Mouse (Mus musculus): ENCODE results near the gene Slc47a1. TPM values are rescaled to one million over a fixed set of nuclear protein-coding genes. Genes with fewer than 3 reads are reported as not detected.
"Not testable (repeated sequence)": the region's sequence is repeated elsewhere in the genome, so short reads cannot be mapped to it uniquely, and the experiment has no call there.

The Slc47a1 gene
- polyA plus RNA-seq, 1 experiment from 2014 or later = not detected

DNA sequence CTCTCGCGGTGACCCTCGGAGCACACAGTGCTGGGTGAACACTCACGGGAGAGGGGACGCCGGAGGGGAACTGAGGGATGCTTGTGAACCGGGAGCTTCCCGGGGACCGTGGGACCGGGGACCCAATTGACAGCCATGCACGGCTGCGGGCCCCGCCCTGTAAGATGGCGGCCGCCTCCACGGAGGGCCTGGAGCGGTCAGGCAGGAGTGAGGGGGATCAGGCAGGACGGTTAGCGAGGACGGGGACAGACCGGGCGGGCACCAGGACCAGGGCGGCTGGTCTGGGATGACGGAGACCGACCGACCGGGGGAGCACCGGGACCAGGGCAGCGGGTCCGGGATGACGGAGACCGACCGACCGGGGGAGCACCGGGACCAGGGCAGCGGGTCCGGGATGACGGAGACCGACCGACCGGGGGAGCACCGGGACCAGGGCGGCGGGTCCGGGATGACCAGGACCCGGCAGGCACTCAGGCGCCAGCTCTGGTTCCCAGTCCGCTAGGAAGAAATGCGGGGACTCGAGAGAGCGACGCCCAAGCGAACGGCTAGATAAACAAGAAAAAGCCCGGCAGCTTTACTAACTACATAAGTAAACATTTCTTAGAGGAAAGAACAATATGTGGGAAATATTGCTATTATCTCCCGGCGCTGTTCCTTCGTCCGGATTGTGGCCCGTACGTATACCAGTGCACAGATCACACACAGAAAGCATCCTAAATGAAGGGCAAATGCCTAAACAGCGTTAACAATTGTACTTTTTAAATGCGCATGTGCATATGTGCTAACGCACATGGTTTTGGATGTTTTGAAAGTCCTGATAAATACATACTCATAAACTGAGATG is 30.3 kb upstream of the Slc47a1 start:
- H3K9ac ChIP-seq (replicated peaks) = peak overlapping the region; percentile 68
- H3K27me3 ChIP-seq = peaks cover 4% of the 10 kb centered on the region; the same call in 1 of the 2 replicates
- peak overlapping the region; percentile 66 for H3K4me3 ChIP-seq
- no peaks in the 10 kb centered on the region for H3K4me1 ChIP-seq
- peak overlapping the region; percentile 58 for H3K4me2 ChIP-seq (replicated peaks)
- WGBS = under 1% methylated on average over 64 of the region's 64 CpGs
- ATAC-seq (ENCODE audit: low FRiP score, low read depth) = peak; percentile 91
- no peaks in the 10 kb centered on the region for H3K36me3 ChIP-seq
- no peaks in the 10 kb centered on the region for H3K9me3 ChIP-seq
- peak overlapping the region; percentile 96 for H3K27ac ChIP-seq (replicated peaks)

DNA sequence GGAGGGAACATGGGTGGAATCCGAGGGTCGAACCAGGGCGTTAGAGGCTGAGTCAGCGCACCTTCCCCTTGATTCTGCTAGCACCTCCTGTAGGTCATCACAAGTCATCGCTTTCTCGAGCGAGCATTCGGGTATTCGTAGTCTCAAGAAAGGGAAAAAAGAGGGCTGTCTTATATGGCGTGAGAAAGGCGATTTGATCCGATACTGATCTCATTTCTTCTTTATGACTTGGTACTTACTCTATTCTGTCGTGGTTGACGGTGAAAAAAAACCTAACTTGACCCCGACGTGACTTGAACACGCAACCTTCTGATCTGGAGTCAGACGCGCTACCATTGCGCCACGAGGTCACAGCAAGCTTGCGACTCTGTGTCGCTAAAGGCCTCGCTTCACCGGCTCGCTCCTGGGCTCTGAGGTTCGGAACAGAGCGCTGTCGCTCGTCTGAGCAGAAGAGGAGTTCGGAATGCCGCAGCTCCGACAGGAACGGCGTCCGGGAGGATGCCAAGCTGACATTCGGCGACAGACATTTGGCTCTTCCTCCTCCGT is 29.6 kb upstream of the Slc47a1 start:
- H3K27me3 ChIP-seq = peaks cover 4% of the 10 kb centered on the region; the same call in 1 of the 2 replicates
- no peaks in the 10 kb centered on the region for H3K4me1 ChIP-seq
- no peaks in the 10 kb centered on the region for H3K9me3 ChIP-seq
- no peaks in the 10 kb centered on the region for H3K36me3 ChIP-seq
- peak; percentile 81 for ATAC-seq (ENCODE audit: low FRiP score, low read depth)
- H3K9ac ChIP-seq (replicated peaks) = peak overlapping the region; percentile 68
- peak overlapping the region; percentile 96 for H3K27ac ChIP-seq (replicated peaks)
- H3K4me2 ChIP-seq (replicated peaks) = peak overlapping the region; percentile 58
- 1% methylated on average over 39 of the region's 39 CpGs for WGBS
- peak overlapping the region; percentile 66 for H3K4me3 ChIP-seq

GRCm38 (mm10) chr11:61401794-61402193 is 23.6 kb upstream of the Slc47a1 start:
- Histone ChIP-seq H3K9ac (replicated peaks) (no peak overlapping the region), H3K27me3 (no peaks in the 10 kb centered on the region), H3K36me3 (no peaks in the 10 kb centered on the region), H3K4me3 (no peak overlapping the region), H3K27ac (replicated peaks) (no peak overlapping the region), H3K4me2 (replicated peaks) (no peak overlapping the region), H3K9me3 (no peaks in the 10 kb centered on the region), H3K4me1 (no peaks in the 10 kb centered on the region)
- WGBS = 81% methylated on average over 4 of the region's 4 CpGs
- ATAC-seq (ENCODE audit: low FRiP score, low read depth) = no peak

DNA sequence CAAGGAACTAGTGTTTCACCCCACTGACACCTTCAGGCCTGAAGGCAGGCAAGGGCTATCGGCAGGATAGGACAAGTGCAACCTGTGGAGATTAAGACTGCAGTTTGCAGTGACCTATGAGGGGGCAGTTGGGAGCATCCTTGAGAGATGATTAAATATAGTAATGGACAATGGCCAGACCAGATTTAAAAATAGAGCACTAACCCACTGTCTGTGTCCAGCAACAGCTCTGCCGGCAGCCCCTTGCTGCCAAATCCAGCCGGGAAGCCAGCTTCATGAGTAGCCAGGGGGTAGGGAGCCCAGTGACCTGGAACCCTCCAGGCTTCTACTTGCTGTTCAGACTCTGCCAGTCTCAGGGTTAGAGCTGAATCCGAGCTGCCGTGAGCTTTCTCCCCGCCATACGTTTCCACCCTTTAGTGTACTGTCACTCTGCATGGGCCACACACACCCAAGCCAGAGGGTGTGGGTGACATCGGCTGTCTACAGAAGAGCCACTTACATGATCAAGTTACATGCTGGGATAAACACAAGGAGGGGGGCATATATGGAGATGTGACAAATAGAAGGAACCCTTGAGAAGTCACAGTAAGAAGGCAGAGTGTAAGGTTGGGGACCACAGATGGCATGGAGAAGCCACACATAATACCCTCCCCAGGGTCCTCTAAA is 22.7 kb upstream of the Slc47a1 start:
- Histone ChIP-seq H3K36me3 (no peaks in the 10 kb centered on the region), H3K27ac (replicated peaks) (no peak overlapping the region), H3K9me3 (no peaks in the 10 kb centered on the region), H3K4me3 (no peak overlapping the region), H3K9ac (replicated peaks) (no peak overlapping the region), H3K4me1 (no peaks in the 10 kb centered on the region), H3K4me2 (replicated peaks) (no peak overlapping the region), H3K27me3 (no peaks in the 10 kb centered on the region)
- WGBS = 84% methylated on average over 8 of the region's 8 CpGs
- ATAC-seq (ENCODE audit: low FRiP score, low read depth) = no peak

DNA sequence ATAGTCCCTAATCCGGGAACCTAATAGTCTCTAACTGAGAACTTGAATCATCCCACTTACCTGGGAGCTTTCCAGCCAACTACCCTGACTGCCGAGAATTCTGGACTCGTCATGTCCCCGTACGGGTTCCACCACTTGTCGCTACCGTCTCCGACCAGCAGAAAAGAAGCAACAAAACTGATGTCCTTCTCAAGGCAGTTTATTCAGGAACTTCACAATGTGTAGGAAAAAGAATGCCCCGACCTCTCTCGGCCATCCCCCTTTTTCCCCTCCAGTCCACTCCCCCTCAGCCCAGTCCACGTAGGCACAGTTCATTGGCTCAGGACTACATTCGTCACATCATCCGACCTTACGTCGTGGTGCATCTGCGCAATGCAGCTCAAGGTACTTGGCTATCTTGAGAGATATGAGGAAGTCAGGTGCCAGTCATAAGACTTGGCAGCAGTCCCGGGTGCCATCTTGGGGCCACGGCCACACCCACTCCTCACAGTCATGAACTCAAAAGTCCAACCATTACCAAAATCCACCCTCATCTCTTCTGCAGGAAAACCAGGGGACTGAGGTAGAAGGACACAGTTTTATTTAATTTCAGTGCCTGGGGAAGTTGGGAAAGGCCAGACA is 19.4 kb upstream of the Slc47a1 start:
- H3K27ac ChIP-seq (replicated peaks); H3K9ac ChIP-seq (replicated peaks); H3K27me3 ChIP-seq; H3K36me3 ChIP-seq; H3K4me2 ChIP-seq (replicated peaks); H3K4me3 ChIP-seq; ATAC-seq (ENCODE audit: low FRiP score, low read depth); H3K4me1 ChIP-seq; H3K9me3 ChIP-seq: not testable (repeated sequence)
- WGBS = 94% methylated on average over 18 of the region's 18 CpGs

DNA sequence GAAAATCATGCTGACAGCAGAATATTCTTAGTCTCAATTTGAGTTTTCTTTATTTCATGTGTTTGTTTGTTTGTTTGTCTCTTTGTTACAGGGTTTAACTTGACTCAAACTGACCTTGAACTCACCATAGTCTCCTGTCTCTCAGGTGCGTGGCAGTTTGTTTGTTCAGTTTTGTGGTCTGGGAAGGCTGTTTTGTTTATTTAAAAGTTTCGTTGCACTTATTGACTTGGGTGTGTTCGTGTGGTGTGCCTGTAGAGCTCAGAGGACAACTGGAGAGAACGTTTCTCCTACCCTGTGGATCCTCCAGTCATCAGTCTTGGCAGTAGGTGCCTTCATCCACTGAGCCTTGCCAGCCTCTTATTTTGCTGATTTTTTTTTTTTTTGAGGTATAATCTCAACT is 10.8 kb upstream of the Slc47a1 start:
- no peak for ATAC-seq (ENCODE audit: low FRiP score, low read depth)
- Histone ChIP-seq H3K36me3 (no peaks in the 10 kb centered on the region), H3K4me1 (no peaks in the 10 kb centered on the region), H3K27ac (replicated peaks) (no peak overlapping the region), H3K4me2 (replicated peaks) (no peak overlapping the region), H3K9me3 (0 out of 2 replicates have a peak, but pooled peaks cover 4% of the 10 kb centered on the region), H3K4me3 (no peak overlapping the region), H3K9ac (replicated peaks) (no peak overlapping the region), H3K27me3 (no peaks in the 10 kb centered on the region)
- 81% methylated on average over 4 of the region's 4 CpGs for WGBS

DNA sequence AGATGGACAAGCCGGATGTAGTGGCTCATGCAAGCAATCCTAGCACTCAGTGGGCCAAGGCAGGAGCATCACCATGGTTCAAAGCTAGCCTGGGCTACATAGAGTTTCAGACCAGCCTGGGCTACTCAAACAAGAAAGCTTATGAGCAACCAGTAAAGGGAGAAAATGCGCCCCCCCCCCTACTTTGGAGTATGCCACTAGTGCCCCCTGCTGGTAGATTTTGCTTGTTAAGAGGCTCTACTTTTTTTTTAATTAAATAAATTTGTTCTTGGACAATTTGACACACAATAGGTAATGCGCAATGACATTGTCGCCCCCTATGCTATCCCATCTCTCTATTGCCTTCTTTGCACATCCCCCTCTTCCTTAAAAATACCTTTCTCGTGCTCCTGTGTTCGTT is 9.9 kb upstream of the Slc47a1 start:
- no peak overlapping the region for H3K4me3 ChIP-seq
- ATAC-seq (ENCODE audit: low FRiP score, low read depth) = no peak
- H3K36me3 ChIP-seq = no peaks in the 10 kb centered on the region
- H3K4me1 ChIP-seq = no peaks in the 10 kb centered on the region
- H3K27ac ChIP-seq (replicated peaks) = no peak overlapping the region
- 0 out of 2 replicates have a peak, but pooled peaks cover 4% of the 10 kb centered on the region for H3K9me3 ChIP-seq
- 70% methylated on average over 6 of the region's 6 CpGs for WGBS
- no peak overlapping the region for H3K4me2 ChIP-seq (replicated peaks)
- no peak overlapping the region for H3K9ac ChIP-seq (replicated peaks)
- H3K27me3 ChIP-seq = no peaks in the 10 kb centered on the region

DNA sequence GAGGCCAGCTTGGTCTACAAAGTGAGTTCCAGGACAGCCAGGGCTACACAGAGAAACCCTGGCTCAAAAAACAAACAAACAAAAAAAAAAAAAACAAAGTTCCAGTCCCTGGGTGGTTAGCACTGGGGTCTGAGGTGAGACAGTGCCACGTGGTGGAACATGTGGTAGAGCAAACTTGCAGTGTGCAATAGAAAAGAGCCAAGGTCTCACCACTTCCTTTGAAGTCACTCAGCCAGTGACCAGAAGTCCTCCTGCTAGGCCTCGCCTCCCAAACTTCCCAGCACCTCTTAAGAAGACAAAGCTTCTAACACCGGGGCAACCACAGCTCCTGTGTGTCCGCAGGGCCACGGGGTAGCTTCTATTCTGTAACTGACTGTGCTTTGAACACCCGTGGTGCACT is 9.1 kb upstream of the Slc47a1 start:
- no peak overlapping the region for H3K4me3 ChIP-seq
- no peak overlapping the region for H3K27ac ChIP-seq (replicated peaks)
- H3K4me2 ChIP-seq (replicated peaks) = no peak overlapping the region
- WGBS = 76% methylated on average over 6 of the region's 6 CpGs
- no peak overlapping the region for H3K9ac ChIP-seq (replicated peaks)
- ATAC-seq (ENCODE audit: low FRiP score, low read depth) = no peak
- 0 out of 2 replicates have a peak, but pooled peaks cover 4% of the 10 kb centered on the region for H3K9me3 ChIP-seq
- H3K27me3 ChIP-seq = no peaks in the 10 kb centered on the region
- H3K36me3 ChIP-seq = no peaks in the 10 kb centered on the region
- no peaks in the 10 kb centered on the region for H3K4me1 ChIP-seq

- 85% methylated on average over 4 of the region's 4 CpGs for WGBS
- Histone ChIP-seq H3K4me3 (no peak overlapping the region), H3K4me2 (replicated peaks) (no peak overlapping the region), H3K4me1 (no peaks in the 10 kb centered on the region), H3K9ac (replicated peaks) (no peak overlapping the region), H3K9me3 (no peaks in the 10 kb centered on the region), H3K36me3 (no peaks in the 10 kb centered on the region), H3K27me3 (no peaks in the 10 kb centered on the region), H3K27ac (replicated peaks) (no peak overlapping the region)
- ATAC-seq (ENCODE audit: low FRiP score, low read depth) = no peak
Measured at GRCm38 (mm10) chr11:61385725-61386124, 7.6 kb upstream of the Slc47a1 start.

GRCm38 (mm10) chr11:61381272-61381671 is 3.1 kb upstream of the Slc47a1 start:
- WGBS = 95% methylated on average over 1 of the region's 1 CpGs
- H3K27ac ChIP-seq (replicated peaks) = no peak overlapping the region
- ATAC-seq (ENCODE audit: low FRiP score, low read depth) = no peak
- H3K4me1 ChIP-seq = no peaks in the 10 kb centered on the region
- H3K36me3 ChIP-seq = no peaks in the 10 kb centered on the region
- no peak overlapping the region for H3K4me2 ChIP-seq (replicated peaks)
- peaks cover 40% of the 10 kb centered on the region for H3K27me3 ChIP-seq
- H3K9me3 ChIP-seq = no peaks in the 10 kb centered on the region
- no peak overlapping the region for H3K4me3 ChIP-seq
- no peak overlapping the region for H3K9ac ChIP-seq (replicated peaks)

GRCm38 (mm10) chr11:61378651-61379050 is 506 bp upstream of the Slc47a1 start:
- Histone ChIP-seq H3K27ac (replicated peaks) (no peak overlapping the region), H3K9ac (replicated peaks) (no peak overlapping the region), H3K4me2 (replicated peaks) (no peak overlapping the region), H3K9me3 (no peaks in the 10 kb centered on the region), H3K4me3 (no peak overlapping the region), H3K27me3 (peaks cover 48% of the 10 kb centered on the region), H3K36me3 (no peaks in the 10 kb centered on the region), H3K4me1 (no peaks in the 10 kb centered on the region)
- ATAC-seq (ENCODE audit: low FRiP score, low read depth) = no peak
- WGBS = 81% methylated on average over 4 of the region's 4 CpGs

DNA sequence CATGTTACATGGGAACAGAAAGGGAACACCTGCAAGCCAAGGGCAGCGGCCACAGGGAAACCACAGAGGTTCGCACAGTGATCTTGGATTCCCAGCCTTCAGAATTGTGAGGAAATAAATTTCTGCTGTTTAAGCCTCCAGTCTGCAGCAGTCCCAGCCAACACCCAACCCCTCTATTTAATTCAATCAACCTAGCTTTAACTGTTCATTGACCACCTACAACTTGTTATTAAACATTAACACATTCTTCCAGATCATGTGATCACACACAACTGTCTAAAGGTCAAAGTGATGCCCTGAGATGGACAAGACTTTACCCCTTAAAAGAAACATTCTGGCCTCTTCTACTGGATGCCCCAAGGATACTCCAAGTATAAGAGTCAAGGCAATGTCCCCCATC is 9.5 kb downstream of the Slc47a1 start:
- no peak for ATAC-seq (ENCODE audit: low FRiP score, low read depth)
- no peaks in the 10 kb centered on the region for H3K36me3 ChIP-seq
- H3K4me1 ChIP-seq = no peaks in the 10 kb centered on the region
- no peak overlapping the region for H3K27ac ChIP-seq (replicated peaks)
- H3K9ac ChIP-seq (replicated peaks) = no peak overlapping the region
- no peaks in the 10 kb centered on the region for H3K27me3 ChIP-seq
- 92% methylated on average over 2 of the region's 2 CpGs for WGBS
- no peak overlapping the region for H3K4me3 ChIP-seq
- H3K4me2 ChIP-seq (replicated peaks) = no peak overlapping the region
- no peaks in the 10 kb centered on the region for H3K9me3 ChIP-seq
